Mouse (Mus musculus) heart, adult 2 months (tissue): ENCODE results near the gene Ppp1r15b. TPM values are rescaled to one million over a fixed set of nuclear protein-coding genes. Genes with fewer than 3 reads are reported as not detected.
A peak's percentile ranks its signal among the peaks of the same experiment; 100 is the strongest.

Experiments used
- DNase-seq, 2 experiments: peaks; one replicate each; pipeline ENCODE4 v3.0.0; 2021
- H3K27ac ChIP-seq: fragments of 200-600 bp; 2 replicates; pipeline ENCODE4 v1.8.1; 2022
- H3K27me3 ChIP-seq: fragments of 200-500 bp; 2 replicates; pipeline ENCODE4 v1.6.1; 2012; ENCODE audit warnings: mild to moderate bottlenecking, low read length, inconsistent platforms, mixed read lengths; ENCODE audit not compliant: control insufficient read depth, insufficient read depth
- H3K36me3 ChIP-seq: fragments of 200-500 bp; 2 replicates; pipeline ENCODE4 v1.6.1; 2012; ENCODE audit warnings: low read length, inconsistent platforms; ENCODE audit not compliant: control insufficient read depth, insufficient read depth
- H3K4me1 ChIP-seq: fragments of 200-500 bp; 2 replicates; pipeline ENCODE4 v1.6.1; 2011; ENCODE audit warnings: low read length; ENCODE audit not compliant: control insufficient read depth, insufficient read depth
- H3K4me3 ChIP-seq: fragments of 200-600 bp; 2 replicates; pipeline ENCODE4 v1.8.1; 2022
- H3K79me2 ChIP-seq: fragments of 200-500 bp; replicated peaks from 2 replicates; pipeline ENCODE4 v1.6.1; 2012; ENCODE audit warnings: mild to moderate bottlenecking, inconsistent platforms, low read length, moderate library complexity, mixed read lengths; ENCODE audit not compliant: control insufficient read depth, insufficient read depth
- H3K9ac ChIP-seq: fragments of 200-500 bp; 2 replicates; pipeline ENCODE4 v1.6.1; 2012; ENCODE audit warnings: low read depth, mild to moderate bottlenecking, control low read depth, inconsistent platforms, low read length, mixed read lengths
- CTCF ChIP-seq: fragments of 200-600 bp; IDR thresholded peaks from 2 replicates; pipeline ENCODE4 v1.8.1; 2022; ENCODE audit warnings: antibody characterized with exemption, mild to moderate bottlenecking, moderate library complexity
- EP300 ChIP-seq: fragments of 200-500 bp; IDR thresholded peaks from 2 replicates; pipeline ENCODE4 v1.6.1; 2011; ENCODE audit warnings: low read depth, low read length, control low read depth; ENCODE audit not compliant: insufficient read depth
- POLR2A ChIP-seq: fragments of 200-500 bp; IDR thresholded peaks from 2 replicates; pipeline ENCODE4 v1.6.1; 2011; ENCODE audit warnings: mild to moderate bottlenecking, low read depth, low read length, control low read depth; ENCODE audit not compliant: insufficient read depth
- WGBS: fragments of 180-500 bp; shearing (Covaris S2); methylation state at CpG from one replicate; pipeline ENCODE4 v1.1.7; 2018; 5-methylcytosine and 5-hydroxymethylcytosine counted together
- intact Hi-C: fragments of 180-260 bp; cut with DNase I; formaldehyde crosslinking; loops from one replicate; pipeline ENCODE4 v1.15.1; 2025
- polyA plus RNA-seq: library from polyadenylated mRNA; depleted of rRNA; stranded (reverse); fragments of >200 nt; gene quantifications from 2 replicates; pipeline ENCODE4 v1.2.3, GENCODE M21; 2012
- total RNA-seq, 2 experiments: library from RNA; stranded (reverse); gene quantifications; 2 replicates each; pipeline ENCODE4 v1.2.3; 2021

Gene Ppp1r15b
- total and polyA plus RNA-seq, 3 experiments: 8.6 to 22.8 (median 21.5) TPM

GRCm38 (mm10) chr1:133086804-133087203 is 44.1 kb upstream of the Ppp1r15b start:
- Histone ChIP-seq H3K79me2 (no peaks in the 10 kb centered on the region; the same call in 1 of the 2 replicates), H3K27me3 (no peaks in the 10 kb centered on the region), H3K4me3 (no peak overlapping the region), H3K36me3 (peaks cover 6% of the 10 kb centered on the region; the same call in 1 of the 2 replicates), H3K9ac (no peak overlapping the region), H3K27ac (no peak overlapping the region), H3K4me1 (peaks cover 7% of the 10 kb centered on the region)
- TF ChIP-seq POLR2A (no peak), CTCF (no peak), EP300 (no peak)
- 89% methylated on average over 10 of the region's 10 CpGs for WGBS
- no peak for DNase-seq
- intact Hi-C loops: loop anchor here (1.0 to 2.0 kb wide), 2 partner anchors 40 to 48 kb away; no protein-coding TSS in a partner anchor

- 46% methylated on average over 7 of the region's 7 CpGs for WGBS
- no peaks in the 10 kb centered on the region for H3K27me3 ChIP-seq
- peaks cover 6% of the 10 kb centered on the region; the same call in 1 of the 2 replicates for H3K36me3 ChIP-seq
- H3K4me3 ChIP-seq: no peak overlapping the region
- TF ChIP-seq EP300: peak; percentile 81; the same call in 1 of the 2 replicates
- 0 out of 2 replicates have a peak, but pooled peaks have one; percentile 10 for TF ChIP-seq POLR2A
- peak; percentile 87 for TF ChIP-seq CTCF
- no peaks in the 10 kb centered on the region; the same call in 1 of the 2 replicates for H3K79me2 ChIP-seq
- intact Hi-C loops: loop anchor here (1.0 to 2.0 kb wide), 2 partner anchors 41 to 48 kb away; no protein-coding TSS in a partner anchor
- DNase-seq: peak; percentile 71
- peaks cover 7% of the 10 kb centered on the region for H3K4me1 ChIP-seq
- no peak overlapping the region for H3K9ac ChIP-seq
- peak overlapping the region; percentile 23 for H3K27ac ChIP-seq
Measured at GRCm38 (mm10) chr1:133087206-133087905, 43.6 kb upstream of the Ppp1r15b start.

- 87% methylated on average over 10 of the region's 10 CpGs for whole genome bisulfite sequencing
- no peak overlapping the region for H3K27ac ChIP-seq
Measured at GRCm38 (mm10) chr1:133088196-133088595, 42.7 kb upstream of the Ppp1r15b start.

GRCm38 (mm10) chr1:133089415-133089814 is 41.5 kb upstream of the Ppp1r15b start:
- Histone ChIP-seq H3K4me1 (peaks cover 3% of the 10 kb centered on the region), H3K4me3 (no peak overlapping the region), H3K36me3 (no peaks in the 10 kb centered on the region), H3K9ac (no peak overlapping the region), H3K27me3 (no peaks in the 10 kb centered on the region), H3K79me2 (no peaks in the 10 kb centered on the region; the same call in 1 of the 2 replicates), H3K27ac (no peak overlapping the region)
- no peak for TF ChIP-seq CTCF
- TF ChIP-seq EP300: no peak
- TF ChIP-seq POLR2A: no peak
- DNase-seq: no peak
- WGBS: 79% methylated on average over 4 of the region's 4 CpGs
- intact Hi-C loops: no loop called here

More at GRCm38 (mm10) chr1:133088196-133088595, 42.7 kb upstream of the Ppp1r15b start:
- 0 out of 2 replicates have a peak, but pooled peaks have one; percentile 3 for TF ChIP-seq POLR2A
- TF ChIP-seq CTCF: no peak
- no peak for TF ChIP-seq EP300
- peaks cover 2% of the 10 kb centered on the region; the same call in 1 of the 2 replicates for H3K36me3 ChIP-seq
- peaks cover 7% of the 10 kb centered on the region for H3K4me1 ChIP-seq
- H3K79me2 ChIP-seq: no peaks in the 10 kb centered on the region; the same call in 1 of the 2 replicates
- intact Hi-C loops: no loop called here
- H3K27me3 ChIP-seq: no peaks in the 10 kb centered on the region
- no peak overlapping the region for H3K4me3 ChIP-seq
- no peak for DNase-seq
- no peak overlapping the region for H3K9ac ChIP-seq

- H3K79me2 ChIP-seq: no peaks in the 10 kb centered on the region; the same call in 1 of the 2 replicates
- no peaks in the 10 kb centered on the region for H3K36me3 ChIP-seq
- DNase-seq: no peak
- intact Hi-C loops: no loop called here
- H3K4me3 ChIP-seq: no peak overlapping the region
- no peak overlapping the region for H3K9ac ChIP-seq
- no peak overlapping the region for H3K27ac ChIP-seq
- TF ChIP-seq POLR2A (no peak), EP300 (no peak), CTCF (no peak)
- 83% methylated on average over 6 of the region's 6 CpGs for WGBS
- H3K4me1 ChIP-seq: no peaks in the 10 kb centered on the region
- no peaks in the 10 kb centered on the region for H3K27me3 ChIP-seq
Measured at GRCm38 (mm10) chr1:133090641-133091040, 40.3 kb upstream of the Ppp1r15b start.

- no peak overlapping the region for H3K4me3 ChIP-seq
- TF ChIP-seq CTCF: no peak
- TF ChIP-seq EP300: no peak
- TF ChIP-seq POLR2A: no peak
- DNase-seq: no peak
- H3K36me3 ChIP-seq: no peaks in the 10 kb centered on the region
- H3K27me3 ChIP-seq: no peaks in the 10 kb centered on the region
- intact Hi-C loops: no loop called here
- H3K79me2 ChIP-seq: no peaks in the 10 kb centered on the region; the same call in 1 of the 2 replicates
- H3K9ac ChIP-seq: no peak overlapping the region
- H3K4me1 ChIP-seq: no peaks in the 10 kb centered on the region
- no peak overlapping the region for H3K27ac ChIP-seq
- 83% methylated on average over 8 of the region's 8 CpGs for WGBS
Measured at GRCm38 (mm10) chr1:133091483-133091882, 39.5 kb upstream of the Ppp1r15b start.
